Mouse (Mus musculus): Measurements from ENCODE around the gene Tmprss12. TPM values are rescaled to one million over a fixed set of nuclear protein-coding genes. Genes with fewer than 3 reads are reported as not detected.

The Tmprss12 gene
- polyA plus RNA-seq, 1 experiment: 36.5 TPM

DNA sequence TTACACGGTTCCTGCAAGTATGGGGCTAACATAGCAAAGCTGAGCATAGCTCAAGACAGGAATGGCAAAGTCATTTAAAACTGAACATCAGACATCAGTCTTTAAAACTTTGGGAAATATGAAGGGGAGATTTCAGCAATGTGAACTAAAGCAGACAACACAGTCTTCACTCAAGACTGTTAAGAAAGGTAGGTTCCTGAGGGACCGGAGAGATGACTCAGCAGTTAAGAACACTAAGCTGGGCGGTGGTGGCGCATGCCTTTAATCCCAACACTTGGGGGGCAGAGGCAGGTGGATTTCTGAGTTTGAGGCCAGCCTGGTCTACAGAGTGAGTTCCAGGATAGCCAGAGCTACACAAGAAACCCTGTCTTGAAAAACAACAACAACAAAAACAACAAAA lies 4.2 kb upstream of the Tmprss12 start:
- no peak for TF ChIP-seq CTCF (IDR thresholded peaks at IDR 0.05; ENCODE audit: control insufficient read depth, insufficient read depth, insufficient replicate concordance, low read depth, low read length)
- no peak for TF ChIP-seq POLR2A (IDR thresholded peaks at IDR 0.05; ENCODE audit: control insufficient read depth, low read depth, low read length)
- no peaks in the 10 kb centered on the region for H3K27me3 ChIP-seq (ENCODE audit: control insufficient read depth, insufficient read depth, low read length)
- peaks cover 2% of the 10 kb centered on the region; the same call in 1 of the 2 replicates for H3K4me1 ChIP-seq (ENCODE audit: control insufficient read depth, insufficient read depth, low read length)
- no peak overlapping the region for H3K27ac ChIP-seq (ENCODE audit: control insufficient read depth, insufficient read depth, low read depth, low read length)
- H3K36me3 ChIP-seq (ENCODE audit: control insufficient read depth, insufficient read depth, low read length): no peaks in the 10 kb centered on the region
- H3K4me3 ChIP-seq (ENCODE audit: control insufficient read depth, low read depth, low read length): no peak overlapping the region

DNA sequence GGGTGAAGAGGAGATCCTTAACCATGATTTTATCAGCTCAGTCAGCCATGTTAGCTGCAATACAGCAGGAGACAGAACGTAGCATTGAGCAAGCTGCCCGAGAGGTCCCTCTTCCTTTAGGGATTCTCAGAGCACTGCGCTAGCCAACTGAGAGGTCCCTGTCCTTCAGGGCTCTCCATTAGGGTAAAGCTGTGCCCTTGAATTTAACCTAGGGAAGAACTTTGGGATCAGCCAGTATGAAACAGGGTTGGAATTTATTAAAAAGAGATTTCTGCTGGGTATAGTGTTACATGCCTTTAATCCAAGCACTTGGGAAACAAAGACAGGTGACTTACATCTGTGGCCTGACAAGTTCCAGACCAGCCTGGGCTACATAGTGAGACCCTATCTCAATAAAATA lies 3.1 kb upstream of the Tmprss12 start:
- H3K4me1 ChIP-seq (ENCODE audit: control insufficient read depth, insufficient read depth, low read length): peaks cover 2% of the 10 kb centered on the region; the same call in 1 of the 2 replicates
- no peaks in the 10 kb centered on the region for H3K36me3 ChIP-seq (ENCODE audit: control insufficient read depth, insufficient read depth, low read length)
- H3K4me3 ChIP-seq (ENCODE audit: control insufficient read depth, low read depth, low read length): no peak overlapping the region
- H3K27me3 ChIP-seq (ENCODE audit: control insufficient read depth, insufficient read depth, low read length): no peaks in the 10 kb centered on the region
- H3K27ac ChIP-seq (ENCODE audit: control insufficient read depth, insufficient read depth, low read depth, low read length): no peak overlapping the region
- TF ChIP-seq CTCF (IDR thresholded peaks at IDR 0.05; ENCODE audit: control insufficient read depth, insufficient read depth, insufficient replicate concordance, low read depth, low read length): no peak
- TF ChIP-seq POLR2A (IDR thresholded peaks at IDR 0.05; ENCODE audit: control insufficient read depth, low read depth, low read length): no peak

DNA sequence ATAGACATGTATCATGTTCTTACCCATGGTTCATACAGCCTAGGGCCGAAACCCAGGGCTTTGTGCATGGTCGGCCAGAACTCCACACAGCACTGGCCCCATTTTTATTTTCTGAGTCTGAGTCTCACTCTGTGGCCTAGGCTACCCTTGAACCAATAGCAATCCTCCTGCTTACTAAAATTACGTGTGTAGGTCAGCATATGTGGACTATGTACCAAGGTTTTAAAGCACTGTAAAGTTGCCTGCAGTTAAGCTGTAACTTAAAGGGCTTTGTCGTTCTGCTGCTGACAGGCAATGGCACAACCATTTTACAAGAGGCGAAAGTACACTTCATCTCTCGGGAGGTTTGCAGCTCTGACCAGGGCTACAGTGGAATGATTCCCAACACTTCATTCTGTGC lies 8.3 kb downstream of the Tmprss12 start:
- Histone ChIP-seq H3K4me1 (ENCODE audit: control insufficient read depth, insufficient read depth, low read length) (no peaks in the 10 kb centered on the region), H3K27me3 (ENCODE audit: control insufficient read depth, insufficient read depth, low read length) (no peaks in the 10 kb centered on the region), H3K4me3 (ENCODE audit: control insufficient read depth, low read depth, low read length) (no peak overlapping the region), H3K27ac (ENCODE audit: control insufficient read depth, insufficient read depth, low read depth, low read length) (no peak overlapping the region), H3K36me3 (ENCODE audit: control insufficient read depth, insufficient read depth, low read length) (no peaks in the 10 kb centered on the region)
- TF ChIP-seq POLR2A (IDR thresholded peaks at IDR 0.05; ENCODE audit: control insufficient read depth, low read depth, low read length) (no peak), CTCF (IDR thresholded peaks at IDR 0.05; ENCODE audit: control insufficient read depth, insufficient read depth, insufficient replicate concordance, low read depth, low read length) (no peak)

DNA sequence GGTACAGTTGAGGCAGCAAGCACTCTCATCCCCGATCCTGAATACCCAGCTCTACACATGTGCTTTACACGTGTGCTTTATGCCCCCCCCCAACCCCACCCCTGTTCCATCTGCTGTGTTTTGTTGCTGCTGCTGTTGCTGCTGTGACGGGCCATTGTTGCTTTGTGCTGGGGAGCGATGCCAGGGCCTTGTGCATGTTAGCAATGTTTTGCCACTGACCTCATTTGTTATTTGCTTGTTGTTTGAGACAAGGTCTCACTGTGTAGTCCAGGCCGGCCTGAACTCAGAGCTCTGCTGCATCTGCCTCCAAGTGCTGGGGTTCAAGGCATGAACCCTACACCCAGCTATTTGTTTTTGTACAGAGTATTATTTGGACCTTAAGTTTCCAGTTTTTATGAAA lies 10.2 kb downstream of the Tmprss12 start:
- Histone ChIP-seq H3K4me3 (ENCODE audit: control insufficient read depth, low read depth, low read length) (no peak overlapping the region), H3K27me3 (ENCODE audit: control insufficient read depth, insufficient read depth, low read length) (no peaks in the 10 kb centered on the region), H3K4me1 (ENCODE audit: control insufficient read depth, insufficient read depth, low read length) (no peaks in the 10 kb centered on the region), H3K36me3 (ENCODE audit: control insufficient read depth, insufficient read depth, low read length) (no peaks in the 10 kb centered on the region), H3K27ac (ENCODE audit: control insufficient read depth, insufficient read depth, low read depth, low read length) (no peak overlapping the region)
- no peak for TF ChIP-seq POLR2A (IDR thresholded peaks at IDR 0.05; ENCODE audit: control insufficient read depth, low read depth, low read length)
- no peak for TF ChIP-seq CTCF (IDR thresholded peaks at IDR 0.05; ENCODE audit: control insufficient read depth, insufficient read depth, insufficient replicate concordance, low read depth, low read length)

DNA sequence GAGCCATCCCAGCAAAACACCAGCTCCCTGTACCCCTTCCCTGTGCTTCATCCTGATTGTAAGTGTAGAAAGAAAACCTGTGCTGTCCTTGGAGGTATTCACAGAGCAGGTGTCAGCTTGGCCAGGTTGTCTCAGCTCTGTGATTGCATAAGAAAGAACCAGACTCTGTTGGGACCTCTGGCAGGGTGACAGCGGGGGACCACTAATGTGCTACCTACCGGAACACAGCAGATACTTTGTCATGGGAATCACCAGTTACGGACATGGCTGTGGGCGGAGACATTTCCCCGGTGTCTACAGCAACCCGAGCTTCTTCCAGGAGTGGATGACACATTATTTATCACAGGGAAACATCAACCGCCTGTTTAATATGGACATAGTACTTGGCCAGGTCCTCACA lies 11.7 kb downstream of the Tmprss12 start:
- peak overlapping the region; percentile 66 for H3K4me3 ChIP-seq (ENCODE audit: control insufficient read depth, low read depth, low read length)
- no peaks in the 10 kb centered on the region for H3K36me3 ChIP-seq (ENCODE audit: control insufficient read depth, insufficient read depth, low read length)
- H3K27me3 ChIP-seq (ENCODE audit: control insufficient read depth, insufficient read depth, low read length): no peaks in the 10 kb centered on the region
- no peak overlapping the region for H3K27ac ChIP-seq (ENCODE audit: control insufficient read depth, insufficient read depth, low read depth, low read length)
- H3K4me1 ChIP-seq (ENCODE audit: control insufficient read depth, insufficient read depth, low read length): no peaks in the 10 kb centered on the region
- TF ChIP-seq POLR2A (IDR thresholded peaks at IDR 0.05; ENCODE audit: control insufficient read depth, low read depth, low read length): no peak
- no peak for TF ChIP-seq CTCF (IDR thresholded peaks at IDR 0.05; ENCODE audit: control insufficient read depth, insufficient read depth, insufficient replicate concordance, low read depth, low read length)

DNA sequence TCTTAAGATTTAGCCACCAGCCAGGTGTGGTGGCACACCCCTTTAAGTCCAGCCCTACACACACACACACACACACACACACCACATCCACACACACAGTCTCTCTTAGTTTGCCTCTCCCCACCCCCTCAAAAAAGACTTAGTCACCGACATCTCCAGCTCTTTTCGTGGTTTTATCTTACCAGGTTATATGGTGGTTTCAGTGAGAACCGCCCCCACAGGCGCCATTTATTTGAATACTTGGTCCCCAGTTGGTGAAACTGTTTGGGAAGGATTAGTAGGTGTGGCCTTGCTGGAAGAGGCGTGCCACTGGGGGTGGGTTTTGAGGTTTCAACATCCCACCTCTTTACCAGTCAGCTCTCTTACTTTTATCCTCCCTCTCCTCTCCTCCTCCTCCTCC lies 17.2 kb downstream of the Tmprss12 start:
- Histone ChIP-seq H3K4me1 (ENCODE audit: control insufficient read depth, insufficient read depth, low read length) (peaks cover 6% of the 10 kb centered on the region), H3K36me3 (ENCODE audit: control insufficient read depth, insufficient read depth, low read length) (no peaks in the 10 kb centered on the region), H3K27me3 (ENCODE audit: control insufficient read depth, insufficient read depth, low read length) (no peaks in the 10 kb centered on the region), H3K4me3 (ENCODE audit: control insufficient read depth, low read depth, low read length) (no peak overlapping the region), H3K27ac (ENCODE audit: control insufficient read depth, insufficient read depth, low read depth, low read length) (no peak overlapping the region)
- TF ChIP-seq CTCF (IDR thresholded peaks at IDR 0.05; ENCODE audit: control insufficient read depth, insufficient read depth, insufficient replicate concordance, low read depth, low read length) (no peak), POLR2A (IDR thresholded peaks at IDR 0.05; ENCODE audit: control insufficient read depth, low read depth, low read length) (no peak)

DNA sequence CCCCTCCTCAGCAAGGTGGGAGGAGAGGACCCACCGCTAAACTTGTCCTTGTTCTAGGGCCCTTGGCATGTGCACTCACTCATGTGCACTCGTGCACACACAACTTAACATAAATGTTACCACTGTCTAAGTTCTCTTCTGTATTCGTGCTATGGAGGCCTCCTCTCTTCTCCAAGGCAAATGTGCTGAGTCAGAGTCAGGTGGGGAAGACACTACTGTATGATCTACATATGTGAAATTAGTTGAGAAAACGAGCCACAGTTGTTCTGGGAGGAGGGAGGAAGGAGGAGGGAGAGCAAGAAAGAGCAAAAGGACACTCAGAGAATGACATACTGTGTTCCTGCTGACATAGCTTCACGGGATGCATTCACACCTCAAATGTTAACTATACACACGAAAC lies 19.9 kb downstream of the Tmprss12 start:
- Histone ChIP-seq H3K36me3 (ENCODE audit: control insufficient read depth, insufficient read depth, low read length) (no peaks in the 10 kb centered on the region), H3K27me3 (ENCODE audit: control insufficient read depth, insufficient read depth, low read length) (no peaks in the 10 kb centered on the region), H3K4me3 (ENCODE audit: control insufficient read depth, low read depth, low read length) (no peak overlapping the region), H3K4me1 (ENCODE audit: control insufficient read depth, insufficient read depth, low read length) (peaks cover 15% of the 10 kb centered on the region), H3K27ac (ENCODE audit: control insufficient read depth, insufficient read depth, low read depth, low read length) (no peak overlapping the region)
- TF ChIP-seq POLR2A (IDR thresholded peaks at IDR 0.05; ENCODE audit: control insufficient read depth, low read depth, low read length) (no peak), CTCF (IDR thresholded peaks at IDR 0.05; ENCODE audit: control insufficient read depth, insufficient read depth, insufficient replicate concordance, low read depth, low read length) (no peak)

DNA sequence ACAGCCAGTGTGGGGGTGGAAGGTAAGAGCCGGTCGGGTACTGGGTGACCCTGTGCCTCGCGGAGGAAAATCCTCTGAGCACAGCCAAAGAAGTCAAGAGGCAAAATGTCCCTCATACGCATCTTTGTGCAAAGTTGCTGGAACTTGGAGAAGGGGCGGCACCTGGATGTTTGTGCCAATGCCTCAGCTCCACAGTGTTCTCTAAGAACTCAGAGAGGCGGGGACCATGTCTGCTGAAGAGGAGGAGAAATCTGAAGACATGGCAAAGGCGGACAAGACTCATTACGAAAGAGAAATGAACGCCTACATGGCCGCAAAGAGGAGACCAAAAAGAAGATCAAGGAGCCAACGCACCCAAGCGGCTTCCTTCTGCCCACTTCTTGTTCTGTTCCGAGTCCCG lies 20.9 kb downstream of the Tmprss12 start:
- Histone ChIP-seq H3K4me3 (ENCODE audit: control insufficient read depth, low read depth, low read length) (peak overlapping the region; percentile 35), H3K36me3 (ENCODE audit: control insufficient read depth, insufficient read depth, low read length) (no peaks in the 10 kb centered on the region), H3K27ac (ENCODE audit: control insufficient read depth, insufficient read depth, low read depth, low read length) (peak overlapping the region; percentile 39), H3K4me1 (ENCODE audit: control insufficient read depth, insufficient read depth, low read length) (peaks cover 15% of the 10 kb centered on the region), H3K27me3 (ENCODE audit: control insufficient read depth, insufficient read depth, low read length) (no peaks in the 10 kb centered on the region)
- no peak for TF ChIP-seq CTCF (IDR thresholded peaks at IDR 0.05; ENCODE audit: control insufficient read depth, insufficient read depth, insufficient replicate concordance, low read depth, low read length)
- TF ChIP-seq POLR2A (IDR thresholded peaks at IDR 0.05; ENCODE audit: control insufficient read depth, low read depth, low read length): no peak
